Mouse (Mus musculus): ENCODE data around the gene Cpxm1. TPM values are rescaled to one million over a fixed set of nuclear protein-coding genes. Genes with fewer than 3 reads are reported as not detected.
A peak's percentile ranks its signal among the peaks of the same experiment; 100 is the strongest.

Cpxm1 gene
- total and polyA plus RNA-seq, 3 experiments = 6.5 to 10.7 TPM; not detected in 1

DNA sequence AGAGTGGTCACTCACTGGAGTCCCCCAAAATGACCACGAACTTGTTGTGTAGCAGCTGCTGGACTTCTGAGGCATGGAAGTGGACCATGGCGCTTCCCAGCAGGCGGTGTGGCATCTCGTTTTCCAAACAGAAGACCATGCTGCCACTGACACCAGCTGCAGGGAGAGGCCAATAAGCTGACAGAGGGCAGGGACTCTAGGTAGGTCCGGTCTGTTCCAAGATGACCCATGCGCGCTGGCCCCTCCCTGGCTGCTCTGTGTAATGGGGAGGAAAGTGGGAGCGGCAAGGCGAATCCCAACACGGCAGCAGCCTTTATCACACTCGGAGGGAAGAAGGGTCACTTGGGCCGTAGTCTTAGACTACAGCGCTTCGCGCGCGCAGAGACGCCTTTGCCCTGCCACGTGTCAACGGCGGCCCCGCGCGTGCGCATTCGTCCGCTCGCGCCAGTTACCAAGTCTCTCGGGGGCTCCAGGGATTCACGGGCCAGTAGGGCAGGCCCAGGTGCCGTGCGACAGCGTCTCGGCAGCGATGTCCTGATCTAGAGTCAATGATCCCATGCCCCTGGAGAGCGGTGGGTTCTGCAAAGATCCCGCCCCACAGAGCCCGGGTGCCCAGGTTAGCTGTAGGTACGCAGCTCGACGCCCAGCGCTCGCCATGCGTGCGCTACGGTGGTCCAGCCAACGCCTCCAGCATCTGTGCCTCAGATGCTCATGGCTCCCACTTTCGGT, 26.2 kb upstream of the Cpxm1 start:
- H3K27ac ChIP-seq (ENCODE audit: control insufficient read depth, low read depth, low read length) = peak overlapping the region; percentile 71
- peak in 1 of 2 experiments; percentile 41; a peak in 1 of 4 replicates for TF ChIP-seq EP300 (IDR thresholded peaks at IDR 0.05; ENCODE audit: low read depth in 1 of 2, low read length in 2 of 2)
- no peak for TF ChIP-seq RCOR1 (IDR thresholded peaks at IDR 0.05; ENCODE audit: low read depth, low read length)
- TF ChIP-seq USF2 (IDR thresholded peaks at IDR 0.05; ENCODE audit: borderline replicate concordance in 1 of 2, insufficient read depth in 1 of 2, low read depth in 1 of 2, low read length in 2 of 2) = no peak
- TF ChIP-seq TCF12 (IDR thresholded peaks at IDR 0.05; ENCODE audit: low read depth, low read length) = 0 out of 2 replicates have a peak, but pooled peaks have one; percentile 15
- no peak for TF ChIP-seq CTCF (IDR thresholded peaks at IDR 0.05 in 2 of 3, conservative IDR thresholded peaks at IDR 0.05 in 1 of 3; ENCODE audit: control insufficient read depth in 1 of 3, insufficient read depth in 1 of 3, low read depth in 2 of 3, low read length in 3 of 3, poor library complexity in 1 of 3, severe bottlenecking in 1 of 3)
- TF ChIP-seq MAX (IDR thresholded peaks at IDR 0.05; ENCODE audit: low read length) = peak; percentile 96
- no peak for TF ChIP-seq MAZ (IDR thresholded peaks at IDR 0.05; ENCODE audit: low read depth, low read length)
- TF ChIP-seq USF1 (IDR thresholded peaks at IDR 0.05; ENCODE audit: low read depth, low read length) = peak; percentile 69
- TF ChIP-seq ELF1 (IDR thresholded peaks at IDR 0.05; ENCODE audit: low read depth, low read length) = no peak
- peak; percentile 72 for TF ChIP-seq MYC (IDR thresholded peaks at IDR 0.05; ENCODE audit: low read depth, low read length)
- TF ChIP-seq NRF1 (IDR thresholded peaks at IDR 0.05; ENCODE audit: insufficient read depth, low read depth, low read length, poor library complexity, severe bottlenecking) = peak; percentile 80

DNA sequence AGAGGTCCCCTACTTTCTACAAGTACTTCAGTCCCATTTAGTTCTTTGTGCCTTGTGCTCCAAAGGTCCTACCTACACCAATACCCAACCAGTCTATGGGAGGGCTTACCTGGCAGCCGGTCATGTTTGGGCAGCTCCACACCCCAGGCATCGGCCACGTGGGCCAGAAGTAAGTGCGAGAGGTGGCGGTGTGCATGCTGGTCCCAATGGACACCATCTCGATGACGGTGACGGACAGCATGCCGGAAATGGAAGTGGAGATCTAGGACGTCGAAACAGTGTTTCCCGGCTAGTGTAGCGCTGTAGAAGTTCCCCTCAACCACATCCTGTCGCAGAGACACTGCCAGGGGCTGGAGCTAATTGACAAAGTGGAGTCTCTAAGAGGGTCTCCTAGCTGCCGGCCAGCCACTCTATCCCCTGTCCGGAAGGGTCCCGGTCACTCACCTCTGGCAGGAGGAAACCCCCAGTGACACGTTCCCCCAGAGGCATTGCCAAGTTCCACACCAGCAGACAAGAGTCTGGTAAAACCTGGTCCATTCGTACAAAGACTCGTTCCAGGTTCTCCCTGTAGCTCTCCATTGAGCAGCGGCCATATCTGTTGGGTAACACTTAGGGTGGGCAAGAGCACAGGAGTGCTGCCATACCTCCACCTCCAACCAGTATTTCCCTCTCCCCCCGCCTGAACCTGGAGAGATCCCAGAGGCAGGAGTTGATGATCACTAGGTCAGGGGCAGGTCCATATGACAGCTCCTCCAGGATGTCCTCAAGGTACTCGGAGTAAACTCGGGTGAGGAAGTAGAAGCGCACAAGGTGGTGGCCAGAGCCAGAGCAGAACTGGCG, 24.6 kb upstream of the Cpxm1 start:
- H3K9me3 ChIP-seq (replicated peaks; ENCODE audit: insufficient read depth, low read length) = no peaks in the 10 kb centered on the region
- peaks cover 10 to 16% of the 10 kb centered on the region in 2 experiments for H3K4me1 ChIP-seq (ENCODE audit: control insufficient read depth in 1 of 2, insufficient read depth in 2 of 2, low read length in 2 of 2)
- no peak overlapping the region for H3K27ac ChIP-seq (ENCODE audit: control insufficient read depth, low read depth, low read length)
- H3K4me3 ChIP-seq (ENCODE audit: control insufficient read depth in 1 of 2, insufficient read depth in 1 of 2, low read depth in 2 of 2, low read length in 2 of 2) = no peak overlapping the region
- H3K27me3 ChIP-seq (ENCODE audit: control insufficient read depth in 1 of 2, insufficient read depth in 2 of 2, low read length in 2 of 2) = no peaks in the 10 kb centered on the region
- H3K36me3 ChIP-seq (ENCODE audit: control insufficient read depth in 1 of 2, insufficient read depth in 2 of 2, low read length in 2 of 2) = peaks cover 0 to 17% of the 10 kb centered on the region in 2 experiments; a peak in 3 of 4 replicates
- peaks cover 32% of the 10 kb centered on the region for H3K79me2 ChIP-seq (ENCODE audit: control insufficient read depth, insufficient read depth, low read length, poor library complexity)
- no peak for DNase-seq (ENCODE audit: low read depth, low spot score)
- no peak for TF ChIP-seq MAZ (IDR thresholded peaks at IDR 0.05; ENCODE audit: low read depth, low read length)
- no peak overlapping the region for H3K9ac ChIP-seq (ENCODE audit: control insufficient read depth, low read depth, low read length, poor library complexity, severe bottlenecking)

More for the DNA sequence above, 26.2 kb upstream of the Cpxm1 start:
- H3K9ac ChIP-seq (ENCODE audit: control insufficient read depth, low read depth, low read length, poor library complexity, severe bottlenecking) = peak overlapping the region; percentile 92
- no peaks in the 10 kb centered on the region for H3K27me3 ChIP-seq (ENCODE audit: control insufficient read depth in 1 of 2, insufficient read depth in 2 of 2, low read length in 2 of 2)
- H3K9me3 ChIP-seq (replicated peaks; ENCODE audit: insufficient read depth, low read length) = no peaks in the 10 kb centered on the region
- peaks cover 42% of the 10 kb centered on the region for H3K79me2 ChIP-seq (ENCODE audit: control insufficient read depth, insufficient read depth, low read length, poor library complexity)
- peak overlapping the region; percentile 48 to 81 for H3K4me3 ChIP-seq (ENCODE audit: control insufficient read depth in 1 of 2, insufficient read depth in 1 of 2, low read depth in 2 of 2, low read length in 2 of 2)
- H3K36me3 ChIP-seq (ENCODE audit: control insufficient read depth in 1 of 2, insufficient read depth in 2 of 2, low read length in 2 of 2) = peaks cover 0 to 28% of the 10 kb centered on the region in 2 experiments; a peak in 3 of 4 replicates
- DNase-seq (ENCODE audit: low read depth, low spot score) = peak; percentile 88
- H3K4me1 ChIP-seq (ENCODE audit: control insufficient read depth in 1 of 2, insufficient read depth in 2 of 2, low read length in 2 of 2) = peaks cover 10 to 21% of the 10 kb centered on the region in 2 experiments

Data from MEL (cell line).